Mouse (Mus musculus) heart, adult 8-10 months (tissue): ENCODE data around the gene Ncapd2. TPM values are rescaled to one million over a fixed set of nuclear protein-coding genes. Genes with fewer than 3 reads are reported as not detected.

Source experiments
- DNase-seq: peaks from one replicate; pipeline ENCODE4 v3.0.0; 2022; ENCODE audit warnings: low spot score
- total RNA-seq, 4 experiments: library from RNA; stranded (reverse); gene quantifications; 2 replicates each; pipeline ENCODE4 v1.2.4; 2022

Gene Ncapd2
- total RNA-seq = 10 to 100 TPM; 14.3 to 18.7 (median 15.6) TPM

DNA sequence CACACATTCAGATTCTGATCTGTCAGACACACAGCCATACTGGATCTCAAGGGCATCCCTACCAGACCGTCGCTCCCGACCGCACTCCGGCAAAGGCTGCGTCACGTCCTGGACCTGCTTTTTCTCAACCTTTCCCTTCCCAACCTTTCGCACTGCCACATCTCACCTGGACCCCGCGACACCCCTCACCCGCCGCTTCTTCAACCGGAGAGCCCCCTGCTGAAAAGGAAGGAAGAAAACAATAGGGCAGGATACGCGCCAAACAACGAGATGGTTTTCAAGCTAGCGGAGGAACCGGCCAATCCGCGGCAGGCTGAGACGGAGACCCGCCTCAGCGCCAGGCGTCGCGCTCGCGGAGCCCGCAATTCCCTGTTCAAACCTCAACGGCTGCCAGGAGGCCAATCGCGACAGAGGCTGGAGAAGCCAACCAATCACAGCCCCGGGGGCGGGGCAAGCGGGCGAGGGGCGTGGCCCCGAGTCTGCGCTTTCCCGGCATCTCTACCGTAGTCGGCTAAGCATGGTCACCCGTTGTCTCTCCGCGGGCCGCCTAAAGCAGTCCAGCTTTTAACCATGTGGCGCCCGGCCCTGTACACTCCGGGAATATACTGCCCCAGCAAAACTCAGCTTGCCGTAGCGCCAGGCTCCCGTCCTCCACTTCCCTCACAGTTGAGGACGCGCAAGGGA lies at the start of gene Ncapd2, which contains the start of gene Mrpl51:
TSS of gene Ncapd2 (minus strand) at position 370 of the 684 bp plus-strand sequence.
TSS of gene Mrpl51 (plus strand) at position 470 of the 684 bp plus-strand sequence.
- DNase-seq = peak; percentile 95

DNA sequence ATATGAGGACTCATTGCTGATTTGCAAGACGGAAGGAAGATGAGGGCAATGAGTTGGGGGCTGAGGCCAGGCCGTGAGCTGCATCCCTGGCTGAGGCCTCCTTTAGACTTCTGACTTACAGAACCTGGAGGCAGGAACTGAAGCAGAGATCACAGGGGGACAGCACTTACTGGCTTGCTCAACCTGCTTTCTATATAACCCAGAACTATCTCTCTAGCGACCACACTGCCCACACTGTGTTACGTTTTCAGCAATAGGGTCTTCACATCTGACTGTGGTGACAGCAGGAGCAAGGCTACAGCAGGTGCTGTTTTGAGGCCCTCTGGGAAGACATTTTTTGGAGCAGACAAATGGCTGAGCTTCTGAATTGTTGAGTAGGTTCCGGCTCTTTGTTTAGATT lies 49.1 kb upstream of the Ncapd2 start:
- DNase-seq = no peak

DNA sequence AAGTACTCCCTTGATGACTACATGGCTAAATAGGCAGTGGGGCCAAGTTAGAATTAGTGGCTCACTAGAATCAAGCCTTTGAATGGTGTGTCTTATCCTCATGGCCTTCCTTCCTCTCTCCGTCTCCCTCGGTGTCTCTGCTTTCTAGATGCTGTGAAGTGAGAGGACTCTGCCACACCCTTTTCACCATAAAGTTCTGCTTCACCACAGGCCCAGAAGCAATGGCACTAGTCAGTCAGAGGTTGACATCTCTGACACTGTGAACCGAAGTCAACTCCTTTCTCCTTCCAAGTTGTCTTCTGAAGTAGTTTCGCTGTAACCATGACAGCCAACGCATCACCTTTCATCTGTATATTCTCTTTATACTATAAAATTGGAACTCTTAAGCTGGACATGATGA lies 48.0 kb upstream of the Ncapd2 start:
- DNase-seq = no peak

DNA sequence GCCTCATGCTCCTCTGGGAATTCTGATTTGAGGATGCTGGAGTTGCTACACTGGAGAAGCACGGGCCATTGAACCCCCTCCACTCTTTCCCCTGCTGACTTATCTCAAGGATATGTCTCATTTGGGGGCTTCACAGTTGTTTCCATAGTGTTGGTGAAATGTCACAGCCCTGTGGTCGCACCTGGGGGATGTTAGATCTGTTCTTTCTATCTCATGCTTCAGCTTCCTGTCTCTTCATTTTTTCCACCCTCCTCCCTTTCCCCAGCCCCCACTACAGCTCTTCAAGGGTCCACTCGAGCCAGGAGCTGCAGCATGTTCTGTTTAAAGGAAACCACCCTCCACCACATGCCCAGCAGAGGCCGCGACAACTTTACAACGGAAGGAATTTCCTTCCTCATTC lies 46.9 kb upstream of the Ncapd2 start:
- DNase-seq = no peak

DNA sequence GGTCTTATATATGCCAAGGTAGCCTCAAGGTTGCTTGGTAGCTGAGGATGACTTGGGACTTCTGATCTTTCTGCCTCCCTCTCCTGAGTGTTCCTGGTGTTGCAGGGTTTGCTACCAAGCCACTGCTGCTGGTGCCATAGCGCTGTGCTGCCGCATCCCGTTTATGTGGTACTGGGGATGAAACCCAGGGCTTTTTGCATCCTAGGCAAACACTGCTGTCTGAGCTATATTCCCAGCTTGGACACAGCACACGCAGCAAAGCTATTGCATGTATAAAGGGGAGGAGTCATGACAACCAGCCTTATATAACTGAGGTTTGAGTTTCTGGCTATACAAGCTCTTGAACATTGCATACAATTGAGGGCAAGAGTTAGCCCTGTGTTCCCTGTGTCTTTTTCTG lies 45.9 kb upstream of the Ncapd2 start:
- DNase-seq = no peak

DNA sequence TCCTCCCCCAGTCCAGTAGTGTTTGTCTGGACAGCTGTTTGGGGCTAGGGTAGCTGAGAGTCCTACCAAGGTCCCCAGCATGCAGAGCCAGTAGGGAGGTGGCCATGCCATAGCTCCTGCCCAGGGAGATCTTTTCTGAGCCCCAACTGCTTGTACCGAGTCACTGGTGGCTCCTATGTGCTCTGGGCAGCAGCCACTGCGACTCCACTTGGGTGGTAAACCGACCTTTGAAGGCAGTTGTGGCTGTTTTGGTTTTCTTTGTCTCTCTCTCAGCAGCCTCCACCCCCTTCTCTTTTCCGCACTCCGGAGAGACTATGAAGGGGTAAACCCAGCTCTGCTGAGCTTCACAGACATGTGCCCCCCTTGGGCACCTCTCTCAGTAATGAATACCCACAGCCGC lies 45.3 kb upstream of the Ncapd2 start, which contains the start of gene Cd27:
TSS of gene Cd27 (minus strand) at position 229 of the 400 bp plus-strand sequence.
- no peak for DNase-seq

DNA sequence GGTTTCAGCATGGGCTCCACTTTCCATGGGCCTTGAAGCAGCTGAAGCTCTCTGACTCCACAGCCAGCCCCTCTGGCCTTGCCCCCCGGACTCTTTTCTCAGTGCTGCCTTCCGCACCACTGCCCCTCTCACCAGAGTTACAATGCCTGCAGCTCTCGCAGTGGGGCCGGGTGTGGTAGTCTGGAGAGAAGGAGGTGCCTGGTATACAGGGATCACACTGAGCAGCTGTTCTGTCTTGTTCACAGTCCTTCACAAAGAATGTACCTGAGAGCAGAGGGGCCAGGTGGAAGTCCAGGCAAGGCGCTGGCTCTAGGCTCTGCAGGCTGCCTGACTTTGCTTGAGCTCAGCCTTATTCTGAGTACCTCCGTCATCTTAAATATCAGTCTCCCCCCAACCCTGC lies 44.8 kb upstream of the Ncapd2 start:
- no peak for DNase-seq

DNA sequence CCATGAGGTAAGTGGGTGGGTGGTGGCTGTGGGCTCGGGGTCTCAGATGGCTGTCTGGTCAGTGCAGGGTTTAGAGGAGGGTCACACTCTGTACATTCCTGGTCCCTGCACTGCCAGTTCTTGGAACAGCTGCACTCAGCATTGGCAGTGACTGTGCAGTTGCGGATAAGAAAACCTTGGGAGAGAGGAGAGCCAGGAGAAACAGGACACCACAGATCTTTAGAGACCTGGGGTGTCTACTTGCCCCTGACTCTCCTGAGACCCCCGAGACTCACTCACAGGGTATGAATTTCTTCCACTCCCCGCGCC lies 43.0 kb upstream of the Ncapd2 start:
- no peak for DNase-seq

DNA sequence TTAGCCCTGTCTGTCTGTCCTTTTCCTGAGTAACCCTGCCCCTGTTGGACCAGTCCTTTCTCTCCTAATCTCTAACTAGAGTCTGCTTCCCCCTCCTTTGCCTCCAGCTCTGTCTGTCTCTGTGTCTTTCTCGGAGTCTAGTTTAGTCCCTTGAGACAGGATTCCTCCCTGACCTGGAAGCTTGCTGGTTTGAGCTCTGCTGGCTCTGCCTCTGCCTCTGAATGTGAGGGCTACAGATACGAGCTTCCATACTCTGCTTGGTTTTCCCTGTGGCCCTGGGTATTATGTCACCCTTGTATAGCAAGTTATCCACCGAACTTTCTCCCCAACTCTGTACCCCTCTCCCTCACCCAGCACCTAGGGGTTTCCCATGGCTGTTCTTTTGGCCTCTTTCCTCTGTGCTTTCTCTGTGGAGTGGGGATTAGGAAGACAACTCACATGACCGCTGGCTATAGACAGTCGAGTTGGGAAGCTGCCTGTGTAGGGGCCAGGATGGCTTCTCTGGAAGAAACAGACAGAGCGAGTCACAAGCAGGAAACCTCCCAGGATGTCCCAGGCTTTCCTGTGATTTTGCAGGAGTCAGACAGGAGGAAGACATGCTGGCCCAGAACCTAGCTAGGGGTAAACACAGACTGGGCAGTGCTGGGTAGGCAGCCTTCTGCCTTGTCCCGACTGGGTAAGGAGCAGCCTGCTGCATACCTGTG lies 42.5 kb upstream of the Ncapd2 start:
- DNase-seq = peak; percentile 30

DNA sequence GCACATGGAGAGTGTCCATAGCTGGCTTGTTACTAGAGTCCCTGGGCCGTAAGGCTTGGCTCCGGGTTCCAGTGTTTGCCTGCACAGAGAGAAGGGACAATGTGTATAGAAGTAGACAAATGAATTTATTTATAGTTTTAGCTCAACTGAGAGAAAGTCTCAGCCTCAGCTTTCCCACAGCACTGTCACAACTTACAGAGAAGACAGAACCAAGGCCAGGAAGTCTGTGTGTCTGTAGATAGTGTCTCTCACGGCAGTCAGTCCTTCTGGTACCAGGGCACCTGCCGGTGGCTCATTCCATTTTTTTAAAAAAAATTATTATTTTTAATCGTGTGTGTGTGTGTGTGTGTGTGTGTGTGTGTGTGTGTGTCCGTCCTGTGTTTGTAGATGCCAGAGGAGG lies 41.0 kb upstream of the Ncapd2 start:
- DNase-seq = no peak

DNA sequence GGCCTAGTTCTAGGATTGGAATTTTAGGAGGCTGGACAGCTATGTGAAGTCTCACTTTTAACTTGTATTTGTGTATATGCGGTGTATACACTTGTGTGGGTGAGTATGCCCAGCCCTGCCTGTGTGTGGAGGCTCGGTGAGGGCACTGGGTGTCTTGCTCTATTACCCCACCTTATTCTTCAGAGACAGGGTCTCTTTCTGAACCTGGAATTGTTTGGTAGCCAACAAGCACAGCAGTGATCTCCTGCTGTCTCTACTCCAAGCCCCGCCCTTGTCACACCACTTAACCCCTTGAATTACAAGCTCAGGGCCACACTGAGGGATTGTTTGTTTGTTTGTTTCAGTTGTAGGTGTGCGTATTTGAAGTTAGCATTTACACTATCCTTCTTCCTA lies 40.5 kb upstream of the Ncapd2 start:
- no peak for DNase-seq

DNA sequence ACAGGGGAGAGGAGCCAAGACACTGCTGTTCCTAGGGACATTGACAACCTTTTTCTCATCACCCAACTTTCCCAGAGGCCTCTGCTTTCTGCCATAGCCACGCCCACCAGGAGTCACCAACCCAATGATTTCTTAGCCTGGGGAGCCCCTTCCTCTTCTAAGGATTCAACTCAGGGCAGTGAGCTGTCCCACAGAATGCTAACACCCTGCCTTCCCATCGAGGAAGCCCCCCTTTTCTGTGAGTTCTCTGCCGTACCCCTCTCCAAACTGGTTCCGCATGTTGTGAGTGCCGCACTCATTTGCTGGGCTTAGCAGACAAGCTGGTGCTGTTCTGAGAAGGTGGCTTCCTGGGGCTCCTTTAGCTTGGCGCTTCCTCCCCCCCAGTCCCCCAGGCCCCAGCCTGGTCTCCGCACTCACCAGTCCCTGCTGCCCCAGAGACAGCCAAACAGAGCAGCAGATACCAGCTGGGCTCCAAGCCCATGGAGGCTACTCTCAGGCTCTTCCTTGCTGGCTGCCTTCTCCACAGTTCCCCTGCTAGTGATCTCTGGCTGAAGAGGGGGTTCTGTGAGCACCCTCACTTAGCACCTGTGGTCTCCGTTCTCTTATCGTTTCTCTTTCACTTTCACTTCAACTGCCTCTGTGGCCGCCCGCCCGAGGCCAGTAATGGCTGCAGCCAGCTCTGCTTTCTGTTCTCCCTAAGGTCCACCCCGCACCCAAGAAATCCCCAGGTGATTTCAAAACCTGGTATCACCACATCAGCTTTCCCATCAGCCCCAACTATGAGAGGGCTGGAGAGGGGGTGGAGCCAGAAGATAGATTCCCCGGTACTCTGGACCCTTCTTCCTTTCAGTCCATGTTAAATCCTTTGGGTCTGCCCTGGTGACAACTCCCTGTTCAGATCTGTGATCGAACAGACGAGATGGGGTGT lies 39.9 kb upstream of the Ncapd2 start, which contains the start of gene Tapbpl:
TSS of gene Tapbpl (minus strand) at position 744 of the 928 bp plus-strand sequence.
- DNase-seq = peak; percentile 65

DNA sequence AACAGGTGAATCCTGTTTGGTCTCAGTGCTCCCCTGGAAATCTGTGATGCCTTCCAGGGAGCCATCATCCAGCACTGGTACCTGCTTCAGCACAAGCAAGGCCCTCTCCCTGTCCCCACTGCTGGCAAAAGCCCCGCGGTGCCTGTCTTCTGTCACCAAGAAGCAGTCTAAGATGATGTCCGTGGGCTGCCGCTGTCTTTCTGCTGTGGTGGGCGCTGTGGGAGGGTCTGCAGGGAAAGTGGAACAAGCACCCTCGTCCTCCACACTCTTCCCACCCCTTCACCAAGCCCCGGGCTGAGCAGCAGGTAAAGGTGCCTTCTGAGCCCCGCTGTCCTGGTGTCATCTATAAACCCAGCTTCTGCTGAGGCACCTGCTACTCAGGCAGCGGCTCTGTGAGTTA lies 39.1 kb upstream of the Ncapd2 start:
- no peak for DNase-seq

DNA sequence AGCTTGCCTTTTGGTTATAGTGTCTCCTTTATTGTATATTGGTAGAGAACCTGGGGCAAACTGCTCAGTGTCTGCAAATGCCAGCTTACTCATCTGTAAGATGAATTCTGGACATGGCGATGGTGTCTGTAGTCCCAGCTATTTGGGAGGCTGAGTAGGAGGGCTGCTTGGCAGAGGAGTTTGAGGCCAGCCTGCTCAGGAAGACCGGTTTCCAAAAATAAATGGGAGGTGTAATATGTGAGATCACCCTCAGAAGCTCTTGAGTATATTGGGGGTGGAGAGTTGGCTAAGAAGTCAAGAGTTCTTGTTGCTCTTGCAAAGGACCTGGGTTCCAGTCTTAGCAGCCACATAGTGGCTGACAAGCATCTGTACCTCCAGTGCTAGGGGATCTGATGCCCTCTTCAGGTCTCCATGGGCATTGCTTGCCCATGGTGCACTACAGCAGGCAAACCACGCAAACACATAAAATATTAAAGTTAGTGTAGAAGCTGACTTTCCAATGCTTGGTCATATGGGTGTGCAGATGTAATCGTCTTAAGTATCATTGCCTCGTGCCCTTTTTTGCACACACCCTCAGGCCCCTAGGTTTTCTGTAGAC lies 34.1 kb upstream of the Ncapd2 start:
- DNase-seq = no peak

DNA sequence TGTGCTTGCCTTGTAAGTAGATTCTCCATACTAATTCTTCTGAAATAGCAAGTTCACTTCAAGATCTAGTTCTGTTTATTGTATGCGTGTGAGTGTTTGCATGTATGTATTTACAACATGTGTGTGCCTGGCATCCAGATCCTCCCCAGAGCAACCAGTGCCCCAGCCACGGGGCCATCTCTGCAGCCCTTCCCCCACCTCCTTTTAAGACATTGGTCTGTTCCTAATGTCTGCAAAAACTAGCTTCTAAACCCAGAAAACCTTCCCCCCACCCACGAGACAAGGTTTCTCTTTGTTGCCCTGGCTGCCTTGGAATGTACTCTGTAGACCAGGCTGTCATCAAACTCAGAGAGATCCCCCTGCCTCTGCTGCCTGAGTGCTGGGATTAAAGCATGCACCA lies 31.1 kb upstream of the Ncapd2 start:
- no peak for DNase-seq

DNA sequence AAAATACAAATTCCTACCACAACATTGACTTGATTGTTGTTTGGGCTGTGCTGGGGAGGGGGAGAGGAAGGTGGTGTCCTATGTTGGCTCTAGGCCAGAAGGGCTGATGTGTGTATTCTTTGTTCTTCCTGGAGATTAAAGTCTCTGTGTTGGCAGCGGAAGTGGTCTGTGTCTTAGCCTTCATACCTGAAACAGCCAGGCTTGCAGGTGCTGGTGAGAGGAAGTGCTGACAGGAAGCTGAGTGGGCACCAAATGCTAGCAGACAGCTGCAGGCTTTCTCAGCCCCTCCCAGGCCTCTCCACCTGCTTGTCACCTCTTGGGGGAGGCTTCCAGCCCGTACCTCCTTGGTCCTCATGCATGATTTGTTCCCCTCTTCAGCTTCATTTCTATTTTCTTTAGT lies 30.6 kb upstream of the Ncapd2 start:
- DNase-seq = no peak

DNA sequence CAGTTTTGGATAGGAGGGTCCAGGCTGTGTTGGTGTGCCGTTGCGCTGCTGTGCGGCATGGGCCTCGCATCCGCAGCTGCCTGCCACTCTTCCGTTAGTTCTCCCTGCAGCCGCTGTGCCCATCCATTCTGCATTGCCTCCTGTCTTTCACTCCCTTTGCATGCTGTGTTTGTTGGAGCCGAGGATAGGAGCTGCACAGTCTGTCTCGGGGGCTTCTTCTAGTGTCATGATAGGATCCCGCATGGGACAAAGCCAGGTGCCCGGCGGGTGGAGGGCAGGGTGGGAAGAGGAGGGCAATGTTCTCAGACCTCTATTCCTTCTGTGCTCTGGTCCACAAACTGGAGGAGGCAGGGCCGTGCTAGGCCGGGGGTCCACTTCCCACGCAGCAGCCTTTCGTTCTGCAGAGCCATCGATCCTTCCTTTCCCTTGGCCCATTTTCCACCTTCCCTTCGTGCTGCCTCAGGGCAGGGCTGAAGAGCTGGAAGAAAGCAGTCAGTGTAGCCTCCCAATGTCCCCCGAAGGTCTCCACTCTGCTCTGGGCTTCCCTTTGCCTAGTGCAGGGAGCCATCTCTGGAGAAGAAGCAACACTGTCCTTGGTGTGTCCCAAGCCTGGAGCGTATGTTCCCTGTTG lies 29.7 kb upstream of the Ncapd2 start:
- no peak for DNase-seq

DNA sequence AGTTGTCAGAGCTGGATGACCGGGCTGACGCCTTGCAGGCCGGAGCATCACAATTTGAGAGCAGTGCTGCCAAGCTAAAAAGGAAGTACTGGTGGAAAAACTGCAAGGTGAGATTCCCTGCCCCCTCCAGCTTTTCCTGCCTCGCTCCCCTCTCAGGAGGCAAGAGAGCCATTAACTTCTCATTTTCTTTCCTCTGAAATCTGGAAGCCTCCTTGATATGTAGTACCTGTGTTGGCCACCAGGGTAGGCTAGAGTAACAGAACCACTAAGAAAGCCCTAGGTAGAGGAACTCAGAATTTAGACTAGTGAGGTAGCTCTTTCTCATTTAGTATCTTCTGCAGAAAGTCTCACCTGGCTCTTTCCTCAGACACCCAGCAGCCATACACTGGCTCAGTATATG lies 27.5 kb upstream of the Ncapd2 start:
- peak; percentile 70 for DNase-seq

DNA sequence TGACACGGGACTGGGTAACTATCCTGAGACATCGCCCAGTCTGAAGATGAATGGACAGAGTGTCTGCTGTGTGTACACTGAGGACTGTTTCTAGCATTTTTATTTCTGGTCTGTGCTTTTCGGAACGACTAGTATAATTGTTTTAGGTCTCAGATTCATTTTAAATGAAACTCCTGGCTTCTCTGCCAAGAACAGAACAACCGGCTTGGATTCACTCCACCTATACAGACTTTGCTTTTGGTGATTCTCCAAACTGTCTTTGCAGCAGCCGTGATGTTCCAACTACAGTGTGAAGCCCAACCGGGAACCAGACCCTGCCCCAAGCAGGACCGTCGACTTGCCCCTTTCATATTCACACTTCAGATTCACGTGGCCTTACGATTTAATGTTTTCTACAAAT lies 26.4 kb upstream of the Ncapd2 start:
- DNase-seq = no peak

DNA sequence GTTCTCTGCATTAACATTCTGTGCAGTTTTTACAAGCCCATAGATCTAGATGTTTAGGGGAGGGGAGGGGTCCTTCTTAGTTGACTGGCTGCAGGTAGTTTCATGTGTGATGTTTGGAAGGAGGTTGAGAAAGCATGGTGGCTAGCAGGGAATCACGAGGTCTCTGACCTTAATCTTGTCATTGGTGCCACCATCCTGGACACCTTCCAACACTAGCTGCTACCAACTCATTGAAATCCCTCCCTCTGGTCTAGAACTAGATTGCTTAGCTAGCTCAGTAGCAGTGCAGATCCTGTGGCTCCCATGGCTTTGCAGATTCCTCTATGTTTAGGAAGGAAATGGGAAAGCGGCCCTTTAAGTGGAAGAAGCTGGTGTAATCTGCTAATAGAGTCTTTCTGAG lies 25.4 kb upstream of the Ncapd2 start:
- DNase-seq = no peak

DNA sequence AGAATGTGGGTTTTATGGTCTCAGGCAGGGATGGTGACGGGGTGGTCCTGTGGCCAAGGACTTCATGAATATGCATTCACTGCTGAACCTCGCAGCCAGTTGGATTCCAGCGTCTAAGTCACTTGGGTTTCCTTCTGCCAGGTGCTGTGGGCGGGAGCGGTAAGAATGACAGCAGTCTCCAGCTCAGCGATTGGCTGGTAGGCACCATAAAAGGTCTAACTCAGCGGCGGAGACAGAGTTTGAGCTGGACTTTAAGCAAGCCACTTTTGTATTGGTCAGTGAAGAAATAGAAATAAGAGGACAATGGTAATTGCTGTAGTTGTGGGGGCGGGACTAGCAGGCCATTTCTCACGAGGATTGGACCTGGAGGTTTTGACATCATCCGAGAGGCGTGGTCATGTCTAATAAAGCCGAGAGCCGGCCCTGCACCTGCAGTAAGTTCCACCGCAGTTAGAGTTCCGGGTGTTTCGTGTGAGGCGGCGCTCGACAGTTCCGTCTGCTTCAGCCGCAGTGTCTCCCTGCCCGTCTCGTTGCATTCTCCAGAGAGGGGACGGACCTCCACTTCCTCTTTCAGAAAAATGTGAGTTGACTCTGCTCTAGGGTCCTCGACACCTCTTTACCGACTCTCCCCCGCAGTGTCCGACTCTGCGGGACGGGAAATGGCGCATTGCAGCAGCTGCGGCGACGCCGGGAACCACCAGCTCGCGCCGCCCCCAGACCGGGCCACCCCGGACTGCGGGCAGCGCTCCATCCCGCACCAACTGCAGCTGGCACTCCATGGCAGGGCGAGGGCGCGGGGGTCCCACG lies 23.9 kb upstream of the Ncapd2 start, which contains the start of gene Vamp1:
TSS of gene Vamp1 (plus strand) at position 404 of the 807 bp plus-strand sequence.
- DNase-seq = peak; percentile 96
